Mouse (Mus musculus) midbrain, embryonic 10.5 days (tissue): ENCODE measurements around the gene Siah1b. TPM values are rescaled to one million over a fixed set of nuclear protein-coding genes. Genes with fewer than 3 reads are reported as not detected.

Experiments used
- DNase-seq: peaks from one replicate; pipeline ENCODE4 v3.0.0-alpha.2; 2017; ENCODE audit warnings: low spot score
- H3K27ac ChIP-seq: fragments of 300-500 bp; sonication (generic); replicated peaks from 2 replicates; pipeline ENCODE4 v1.5.1; 2016; ENCODE audit warnings: mild to moderate bottlenecking
- H3K27me3 ChIP-seq: fragments of 300-500 bp; sonication (generic); 2 replicates; pipeline ENCODE4 v1.6.1; 2016; ENCODE audit warnings: low read depth, mild to moderate bottlenecking; ENCODE audit not compliant: poor library complexity, severe bottlenecking
- H3K36me3 ChIP-seq: fragments of 300-500 bp; sonication (generic); 2 replicates; pipeline ENCODE4 v1.6.1; 2016; ENCODE audit warnings: mild to moderate bottlenecking, moderate library complexity
- H3K4me1 ChIP-seq: fragments of 300-500 bp; sonication (generic); 2 replicates; pipeline ENCODE4 v1.6.1; 2016
- H3K4me3 ChIP-seq: fragments of 300-500 bp; sonication (generic); 2 replicates; pipeline ENCODE4 v1.5.1; 2016; ENCODE audit warnings: mild to moderate bottlenecking, moderate library complexity
- H3K9me3 ChIP-seq: fragments of 300-500 bp; sonication (generic); replicated peaks from 2 replicates; pipeline ENCODE4 v1.6.1; 2016; ENCODE audit warnings: mild to moderate bottlenecking
- WGBS: fragments of 180-500 bp; shearing (Covaris S2); methylation state at CpG from one replicate; pipeline ENCODE4 v1.1.7; 2016; 5-methylcytosine and 5-hydroxymethylcytosine counted together
- polyA plus RNA-seq: library from polyadenylated mRNA; unstranded; fragments of >200 nt; fragmentation: Nextera tagmentation; extraction: Ambion mirVana; gene quantifications from 2 replicates; pipeline ENCODE4 v1.2.1, GENCODE M21; 2016

Gene Siah1b
- polyA plus RNA-seq, 1 experiment from 2014 or later = 49.8 TPM

- peaks cover 28% of the 10 kb centered on the region for H3K36me3 ChIP-seq
- WGBS = 90% methylated on average over 4 of the region's 4 CpGs
- H3K27me3 ChIP-seq = peaks cover 54% of the 10 kb centered on the region
- no peak overlapping the region for H3K27ac ChIP-seq
- H3K4me3 ChIP-seq = no peak overlapping the region
- H3K4me1 ChIP-seq = no peaks in the 10 kb centered on the region
- DNase-seq = no peak
- H3K9me3 ChIP-seq = no peaks in the 10 kb centered on the region
These were observed 7.3 kb downstream of the Siah1b start for GRCm38 (mm10) chrX:164068968-164069367.

- Histone ChIP-seq H3K4me3 (no peak overlapping the region), H3K27ac (no peak overlapping the region), H3K36me3 (peaks cover 6% of the 10 kb centered on the region; the same call in 1 of the 2 replicates), H3K27me3 (peaks cover 62% of the 10 kb centered on the region), H3K9me3 (no peaks in the 10 kb centered on the region), H3K4me1 (no peaks in the 10 kb centered on the region)
- peak; percentile 46 for DNase-seq
- 19% methylated on average over 2 of the region's 2 CpGs for WGBS
These were observed 10.1 kb downstream of the Siah1b start for GRCm38 (mm10) chrX:164066185-164066584.

GRCm38 (mm10) chrX:164059070-164059469, 17.2 kb downstream of the Siah1b start:
- 72% methylated on average over 4 of the region's 4 CpGs for WGBS
- no peak for DNase-seq

GRCm38 (mm10) chrX:164058523-164058922, 17.8 kb downstream of the Siah1b start:
- WGBS = 94% methylated on average over 3 of the region's 3 CpGs
- Histone ChIP-seq H3K27ac (no peak overlapping the region), H3K4me3 (no peak overlapping the region), H3K27me3 (peaks cover 92% of the 10 kb centered on the region), H3K9me3 (no peaks in the 10 kb centered on the region), H3K36me3 (no peaks in the 10 kb centered on the region), H3K4me1 (no peaks in the 10 kb centered on the region)
- DNase-seq = no peak

More at GRCm38 (mm10) chrX:164059070-164059469, 17.2 kb downstream of the Siah1b start:
- no peaks in the 10 kb centered on the region for H3K4me1 ChIP-seq
- H3K27ac ChIP-seq = no peak overlapping the region
- peaks cover 93% of the 10 kb centered on the region for H3K27me3 ChIP-seq
- H3K4me3 ChIP-seq = no peak overlapping the region
- H3K9me3 ChIP-seq = no peaks in the 10 kb centered on the region
- H3K36me3 ChIP-seq = no peaks in the 10 kb centered on the region

GRCm38 (mm10) chrX:164055726-164056125, 20.6 kb downstream of the Siah1b start:
- Histone ChIP-seq H3K4me1 (no peaks in the 10 kb centered on the region), H3K4me3 (no peak overlapping the region), H3K36me3 (no peaks in the 10 kb centered on the region), H3K27ac (no peak overlapping the region), H3K9me3 (no peaks in the 10 kb centered on the region), H3K27me3 (peaks cover 67% of the 10 kb centered on the region)
- WGBS = 87% methylated on average over 4 of the region's 4 CpGs
- no peak for DNase-seq

GRCm38 (mm10) chrX:164046736-164047135, 29.6 kb downstream of the Siah1b start:
- Histone ChIP-seq H3K4me3 (no peak overlapping the region), H3K27me3 (peaks cover 59% of the 10 kb centered on the region), H3K36me3 (no peaks in the 10 kb centered on the region), H3K27ac (no peak overlapping the region), H3K9me3 (no peaks in the 10 kb centered on the region), H3K4me1 (no peaks in the 10 kb centered on the region)
- DNase-seq = no peak
- 92% methylated on average over 2 of the region's 2 CpGs for WGBS

GRCm38 (mm10) chrX:164042069-164042468, 34.2 kb downstream of the Siah1b start:
- Histone ChIP-seq H3K4me1 (no peaks in the 10 kb centered on the region), H3K27me3 (peaks cover 93% of the 10 kb centered on the region), H3K36me3 (no peaks in the 10 kb centered on the region), H3K9me3 (no peaks in the 10 kb centered on the region), H3K27ac (no peak overlapping the region), H3K4me3 (no peak overlapping the region)
- WGBS = 74% methylated on average over 13 of the region's 13 CpGs
- DNase-seq = no peak

GRCm38 (mm10) chrX:164038882-164039281, 37.4 kb downstream of the Siah1b start:
- no peak overlapping the region for H3K4me3 ChIP-seq
- H3K27ac ChIP-seq = no peak overlapping the region
- WGBS = 38% methylated on average over 2 of the region's 2 CpGs
- no peaks in the 10 kb centered on the region for H3K4me1 ChIP-seq
- H3K27me3 ChIP-seq = peaks cover 94% of the 10 kb centered on the region
- no peaks in the 10 kb centered on the region for H3K9me3 ChIP-seq
- H3K36me3 ChIP-seq = no peaks in the 10 kb centered on the region
- DNase-seq = no peak

- no peak for DNase-seq
- no peaks in the 10 kb centered on the region for H3K4me1 ChIP-seq
- no peaks in the 10 kb centered on the region for H3K36me3 ChIP-seq
- no peak overlapping the region for H3K4me3 ChIP-seq
- WGBS = 81% methylated on average over 7 of the region's 7 CpGs
- no peak overlapping the region for H3K27ac ChIP-seq
- peaks cover 95% of the 10 kb centered on the region for H3K27me3 ChIP-seq
- no peaks in the 10 kb centered on the region for H3K9me3 ChIP-seq
These were observed 40.4 kb downstream of the Siah1b start for GRCm38 (mm10) chrX:164035931-164036330.

GRCm38 (mm10) chrX:164035401-164035800, 40.9 kb downstream of the Siah1b start:
- WGBS = 86% methylated on average over 2 of the region's 2 CpGs
- DNase-seq = no peak
- Histone ChIP-seq H3K27me3 (peaks cover 95% of the 10 kb centered on the region), H3K4me1 (no peaks in the 10 kb centered on the region), H3K4me3 (no peak overlapping the region), H3K36me3 (no peaks in the 10 kb centered on the region), H3K27ac (no peak overlapping the region), H3K9me3 (no peaks in the 10 kb centered on the region)

- 92% methylated on average over 7 of the region's 7 CpGs for WGBS
- H3K27me3 ChIP-seq = peaks cover 89% of the 10 kb centered on the region
- no peaks in the 10 kb centered on the region for H3K36me3 ChIP-seq
- no peaks in the 10 kb centered on the region for H3K9me3 ChIP-seq
- H3K27ac ChIP-seq = no peak overlapping the region
- DNase-seq = no peak
- no peak overlapping the region for H3K4me3 ChIP-seq
- H3K4me1 ChIP-seq = no peaks in the 10 kb centered on the region; the same call in 1 of the 2 replicates
These were observed 43.8 kb downstream of the Siah1b start for GRCm38 (mm10) chrX:164032526-164032925.

- H3K4me1 ChIP-seq = no peaks in the 10 kb centered on the region; the same call in 1 of the 2 replicates
- H3K27ac ChIP-seq = no peak within 1 kb of the TSS
- no peaks in the 10 kb centered on the region for H3K9me3 ChIP-seq
- peaks cover 90% of the 10 kb centered on the region for H3K27me3 ChIP-seq
- peak; percentile 83 for DNase-seq
- no peaks in the 10 kb centered on the region for H3K36me3 ChIP-seq
- H3K4me3 ChIP-seq = peak within 1 kb of the TSS; percentile 50
- whole genome bisulfite sequencing = 18% methylated on average over 22 of the region's 22 CpGs
These were observed 48.5 kb downstream of the Siah1b start, which contains the start of gene Car5b for GRCm38 (mm10) chrX:164027607-164028289. Car5b (minus strand) TSS chrX:164027997.
